Mouse (Mus musculus): Measurements from ENCODE around the gene Midn.

The Midn gene

DNA sequence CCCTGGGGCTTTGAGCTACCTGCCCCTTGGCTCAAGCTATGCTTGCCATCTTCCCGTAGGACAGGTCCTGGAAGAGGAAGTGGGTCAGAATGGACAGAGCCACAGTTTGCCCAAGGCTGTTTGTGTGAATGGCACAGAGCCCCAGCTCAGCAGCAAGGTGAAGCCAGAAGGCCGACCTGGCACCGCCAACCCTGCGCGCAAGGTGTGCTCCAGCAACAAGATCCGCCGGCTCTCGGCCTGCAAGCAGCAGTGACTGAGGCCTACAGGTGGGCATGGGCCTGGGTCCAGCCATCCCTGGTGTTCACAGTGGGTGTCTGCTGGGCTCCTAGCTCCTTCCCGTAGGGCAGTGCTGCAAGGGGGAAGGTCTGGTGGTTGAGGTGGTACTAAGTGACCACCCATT, 18.2 kb upstream of the Midn start:
- no peak for DNase-seq (ENCODE audit: low read depth, low spot score)

GRCm38 (mm10) chr10:80130403-80131031, 17.6 kb upstream of the Midn start:
- no peak for DNase-seq (ENCODE audit: low read depth, low spot score)

GRCm38 (mm10) chr10:80131316-80131951, 16.6 kb upstream of the Midn start:
- DNase-seq (ENCODE audit: low read depth, low spot score): peak; percentile 72

DNA sequence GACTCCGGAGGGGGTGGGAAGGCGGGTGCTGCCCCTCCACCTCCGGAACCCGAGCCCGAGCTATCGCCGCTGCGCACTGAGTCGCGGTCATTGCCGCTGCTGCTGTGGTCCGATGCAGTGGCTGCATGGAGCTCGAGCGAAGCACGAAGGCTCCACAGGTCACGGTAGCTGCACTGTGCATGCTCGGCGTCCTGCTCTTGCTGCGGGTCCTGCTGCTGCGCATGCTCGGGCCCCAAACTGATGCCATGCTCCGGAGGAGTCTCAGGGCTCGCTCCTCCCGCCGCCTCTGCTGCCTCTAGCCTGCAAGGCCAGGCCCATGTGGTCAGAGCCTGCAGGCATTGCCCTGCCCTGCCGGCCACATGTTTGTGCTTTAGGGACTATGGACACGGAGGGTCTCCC, 16.1 kb upstream of the Midn start:
- DNase-seq (ENCODE audit: low read depth, low spot score): peak; percentile 45

- no peak for DNase-seq (ENCODE audit: low read depth, low spot score)
Measured at GRCm38 (mm10) chr10:80133226-80133849, 14.7 kb upstream of the Midn start.

GRCm38 (mm10) chr10:80134421-80134820, 13.7 kb upstream of the Midn start:
- DNase-seq (ENCODE audit: low read depth, low spot score): no peak

- DNase-seq (ENCODE audit: low read depth, low spot score): no peak
Measured at GRCm38 (mm10) chr10:80135161-80135560, 12.9 kb upstream of the Midn start.

DNA sequence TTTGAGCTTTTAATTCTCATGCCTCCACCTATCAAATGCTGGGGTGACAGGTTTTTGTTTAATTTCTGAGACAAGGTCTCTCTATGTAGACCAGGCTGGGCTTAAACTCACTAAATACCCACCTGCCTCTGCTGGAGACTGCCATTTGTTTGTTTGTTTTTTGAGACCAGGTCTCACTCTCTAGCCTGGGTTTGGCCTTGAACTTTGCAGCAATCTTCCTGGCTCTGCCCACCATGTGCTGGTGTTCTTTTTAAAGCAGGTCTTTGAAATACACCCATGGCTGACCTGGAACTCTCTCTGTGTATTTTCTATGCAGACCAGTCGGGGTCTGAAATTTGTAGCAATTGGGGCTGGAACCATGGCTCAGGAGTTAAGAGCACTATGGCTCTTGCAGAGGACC, 12.4 kb upstream of the Midn start:
- no peak for DNase-seq (ENCODE audit: low read depth, low spot score)

- DNase-seq (ENCODE audit: low read depth, low spot score): no peak
Measured at GRCm38 (mm10) chr10:80136179-80136951, 11.7 kb upstream of the Midn start.

GRCm38 (mm10) chr10:80136952-80137625, 11.0 kb upstream of the Midn start:
- DNase-seq (ENCODE audit: low read depth, low spot score): peak; percentile 57

GRCm38 (mm10) chr10:80137626-80138552, 10.2 kb upstream of the Midn start:
- DNase-seq (ENCODE audit: low read depth, low spot score): no peak

DNA sequence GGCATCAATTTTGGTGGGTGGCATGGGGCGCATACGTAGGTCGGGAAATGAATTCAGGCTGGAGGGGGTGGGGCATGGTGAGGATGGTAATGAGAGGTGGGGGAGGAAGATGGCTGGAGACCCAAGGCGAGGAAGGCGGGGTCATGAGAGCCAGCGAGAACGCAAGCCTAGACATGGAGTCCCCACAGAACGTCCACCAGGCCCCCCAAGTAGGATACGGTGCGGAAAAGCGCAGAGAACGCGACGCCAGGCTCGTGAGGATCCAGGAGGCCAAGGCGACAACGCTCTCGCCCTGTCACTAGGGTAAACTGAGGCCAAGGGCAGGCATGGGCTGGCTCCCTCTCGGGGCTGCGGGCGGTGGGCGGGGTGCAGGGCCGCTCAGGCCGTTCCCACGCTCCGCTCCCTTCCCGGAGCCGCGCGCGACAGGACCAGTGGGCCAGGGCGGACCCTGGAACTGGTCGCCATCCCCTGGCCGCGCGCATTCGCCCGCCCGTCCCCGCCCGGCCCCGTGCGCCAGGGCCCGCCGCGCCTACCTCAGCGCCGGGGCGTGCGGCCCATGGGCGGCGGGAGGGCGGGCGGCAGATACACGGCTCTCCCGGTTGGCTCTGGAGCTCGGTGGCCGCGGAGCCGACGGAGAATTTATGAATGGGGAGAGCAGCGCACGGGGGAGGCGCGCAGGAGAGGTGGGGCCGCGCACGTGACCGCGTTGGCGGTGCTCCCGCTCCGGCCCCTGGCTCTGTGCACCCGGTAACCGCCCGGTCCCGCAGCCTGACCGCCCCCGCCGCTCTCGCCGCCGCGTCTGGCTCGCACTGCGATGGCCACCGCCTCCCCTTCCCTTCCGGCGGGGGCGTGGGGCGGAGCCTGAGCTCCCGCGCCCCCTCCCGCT, 9.3 kb upstream of the Midn start, which contains the start of gene Atp5d:
TSS of gene Atp5d (plus strand) at position 80 of the 886 bp plus-strand sequence.
- peak; percentile 74 for DNase-seq (ENCODE audit: low read depth, low spot score)

DNA sequence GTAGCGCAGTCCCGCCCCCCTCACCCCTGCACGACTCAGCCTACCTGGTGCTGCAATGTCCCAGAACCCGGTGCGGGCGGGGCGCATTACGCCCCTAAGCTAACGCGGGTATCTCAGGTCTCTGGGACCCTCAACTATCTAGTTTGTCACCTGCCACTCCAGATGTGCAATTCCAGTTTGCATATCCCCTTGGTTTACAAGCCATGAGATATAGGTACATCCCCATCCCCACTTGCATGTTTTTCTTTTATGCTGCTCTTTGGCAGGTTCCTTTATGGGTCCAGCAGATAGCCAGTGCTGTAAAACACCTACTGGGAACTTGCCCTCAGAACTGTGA, 8.7 kb upstream of the Midn start:
- DNase-seq (ENCODE audit: low read depth, low spot score): peak; percentile 75

DNA sequence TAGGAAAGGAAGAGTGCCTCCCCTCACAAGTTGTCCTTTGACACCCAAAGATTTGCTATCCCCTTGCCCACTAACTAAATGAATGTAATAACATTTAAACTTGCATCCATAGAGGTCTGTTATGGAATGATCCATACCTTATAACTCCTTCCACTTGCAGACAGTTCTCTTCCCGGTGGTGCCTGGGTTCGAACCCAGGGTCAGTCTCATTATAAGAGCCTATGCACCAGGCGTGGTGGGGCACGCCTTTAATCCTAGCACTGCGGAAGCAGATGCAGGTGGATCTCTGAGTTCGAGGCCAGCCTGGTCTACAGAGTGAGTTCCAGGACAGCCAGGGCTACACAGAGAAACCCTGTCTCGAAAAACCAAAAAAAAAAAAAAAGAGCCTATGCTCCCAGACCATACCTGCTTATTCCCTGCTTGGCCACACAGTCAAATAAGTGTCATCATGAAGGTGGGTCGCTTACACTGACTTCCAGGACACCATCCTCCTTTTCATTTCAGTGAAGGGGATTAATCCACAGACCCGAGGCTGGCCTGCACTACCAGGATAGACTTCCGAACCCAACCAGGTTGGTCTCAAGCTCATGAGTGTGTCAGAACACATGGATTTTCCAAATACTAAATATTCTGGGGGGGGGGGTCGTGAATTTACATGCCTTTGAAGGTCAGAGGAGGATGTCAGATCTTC, 8.0 kb upstream of the Midn start:
- no peak for DNase-seq (ENCODE audit: low read depth, low spot score)

- no peak for DNase-seq (ENCODE audit: low read depth, low spot score)
Measured at GRCm38 (mm10) chr10:80140666-80141035, 7.4 kb upstream of the Midn start, which contains the start of gene Cbarp. Cbarp (minus strand) TSS chr10:80140835.

DNA sequence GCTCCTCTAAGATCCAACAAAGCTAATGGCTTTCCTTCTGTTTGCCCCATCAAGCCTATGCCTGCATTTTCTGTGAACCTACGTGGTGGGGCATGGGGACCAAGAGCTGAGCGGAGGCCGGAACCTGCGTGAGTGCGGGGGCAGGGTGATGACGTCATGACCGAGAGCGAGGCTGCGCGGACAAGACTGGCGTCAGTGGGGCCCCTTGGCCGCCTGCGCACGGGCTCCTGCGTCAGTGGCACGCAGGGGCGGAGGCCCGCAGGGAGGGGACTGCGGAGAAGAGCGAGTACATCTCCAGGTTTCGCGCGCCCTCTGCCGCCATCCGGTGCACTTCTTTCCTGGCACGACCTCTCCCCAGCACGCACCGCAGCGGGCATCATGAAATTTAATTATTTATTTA, 6.8 kb upstream of the Midn start:
- DNase-seq (ENCODE audit: low read depth, low spot score): peak; percentile 96

GRCm38 (mm10) chr10:80141786-80142529, 6.1 kb upstream of the Midn start:
- peak; percentile 99 for DNase-seq (ENCODE audit: low read depth, low spot score)

DNA sequence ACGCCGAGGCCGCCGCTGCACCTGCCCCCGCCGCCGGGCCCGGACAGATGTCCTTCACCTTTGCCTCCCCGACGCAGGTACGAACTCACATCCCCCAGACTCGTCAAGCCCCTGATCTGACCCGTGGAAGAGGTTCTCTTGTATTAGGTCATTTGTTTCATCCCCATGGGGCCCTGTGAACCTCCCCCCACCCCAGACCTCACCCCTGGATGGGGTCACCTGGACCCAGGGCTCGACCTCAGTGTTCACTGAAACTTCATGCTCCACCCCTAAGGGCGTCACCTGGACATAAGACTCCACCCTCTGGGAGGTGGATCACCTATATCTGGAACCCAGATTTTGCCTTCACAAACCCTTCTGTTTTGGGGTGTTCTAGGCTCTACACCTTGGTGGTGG, 5.5 kb upstream of the Midn start:
- DNase-seq (ENCODE audit: low read depth, low spot score): peak; percentile 50
